Mouse (Mus musculus): ENCODE data around the gene Gm27021. TPM values are rescaled to one million over a fixed set of nuclear protein-coding genes. Genes with fewer than 3 reads are reported as not detected.

Gm27021 gene
- polyA plus RNA-seq, 1 experiment, result not detected

DNA sequence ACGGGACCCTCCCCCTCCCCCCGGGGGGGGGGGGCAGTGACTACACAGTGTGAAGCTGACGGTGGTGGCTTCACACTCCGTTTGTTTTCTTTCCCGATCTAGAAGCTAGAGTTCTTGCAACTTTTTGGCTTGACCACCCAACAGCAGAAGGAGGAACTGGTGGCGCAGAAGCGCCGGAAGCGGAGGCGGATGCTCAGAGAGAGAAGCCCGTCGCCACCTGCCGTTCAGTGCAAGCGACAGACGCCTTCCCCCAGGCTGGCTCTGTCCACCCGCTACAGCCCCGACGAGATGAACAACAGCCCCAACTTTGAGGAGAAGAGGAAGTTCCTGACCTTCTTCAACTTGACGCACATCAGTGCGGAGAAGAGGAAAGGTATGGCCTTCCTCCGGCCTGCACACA is 95.3 kb downstream of the Gm27021 start:
- no peak for TF ChIP-seq POLR2A (IDR thresholded peaks at IDR 0.05; ENCODE audit: insufficient read depth, low read depth, low read length)
- TF ChIP-seq CTCF (IDR thresholded peaks at IDR 0.05; ENCODE audit: insufficient read depth, low read depth, low read length), result no peak
- peaks cover 21% of the 10 kb centered on the region for H3K4me1 ChIP-seq (ENCODE audit: control insufficient read depth, insufficient read depth, low read length)
- 70% methylated on average over 21 of the region's 21 CpGs for WGBS
- no peak overlapping the region for H3K27ac ChIP-seq (ENCODE audit: insufficient read depth, low read depth, low read length)
- H3K4me3 ChIP-seq (ENCODE audit: insufficient read depth, low read depth, low read length), result no peak overlapping the region

DNA sequence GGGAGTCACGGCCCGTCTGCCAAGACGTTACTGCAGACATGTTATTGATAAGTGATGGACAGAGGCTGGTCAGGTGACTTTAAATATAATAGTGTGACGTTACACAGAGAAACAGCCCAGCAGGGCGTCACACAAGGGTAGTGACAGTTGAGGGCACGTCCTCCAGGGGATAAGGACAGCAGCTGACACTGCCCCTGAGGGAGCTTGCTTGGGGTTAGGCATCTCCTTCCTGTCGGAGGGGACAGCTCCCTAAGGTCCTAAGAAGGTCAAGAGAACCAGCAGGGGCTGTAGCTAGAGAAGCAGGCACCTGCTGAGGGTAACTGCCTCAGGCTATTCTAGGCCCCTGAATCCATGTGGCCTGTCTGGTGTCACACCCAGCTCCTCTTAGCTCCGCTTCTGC is 96.3 kb downstream of the Gm27021 start:
- Histone ChIP-seq H3K4me3 (ENCODE audit: insufficient read depth, low read depth, low read length) (no peak overlapping the region), H3K4me1 (ENCODE audit: control insufficient read depth, insufficient read depth, low read length) (peaks cover 21% of the 10 kb centered on the region), H3K27ac (ENCODE audit: insufficient read depth, low read depth, low read length) (no peak overlapping the region)
- TF ChIP-seq POLR2A (IDR thresholded peaks at IDR 0.05; ENCODE audit: insufficient read depth, low read depth, low read length), result no peak
- no peak for TF ChIP-seq CTCF (IDR thresholded peaks at IDR 0.05; ENCODE audit: insufficient read depth, low read depth, low read length)
- WGBS, result 86% methylated on average over 8 of the region's 8 CpGs

DNA sequence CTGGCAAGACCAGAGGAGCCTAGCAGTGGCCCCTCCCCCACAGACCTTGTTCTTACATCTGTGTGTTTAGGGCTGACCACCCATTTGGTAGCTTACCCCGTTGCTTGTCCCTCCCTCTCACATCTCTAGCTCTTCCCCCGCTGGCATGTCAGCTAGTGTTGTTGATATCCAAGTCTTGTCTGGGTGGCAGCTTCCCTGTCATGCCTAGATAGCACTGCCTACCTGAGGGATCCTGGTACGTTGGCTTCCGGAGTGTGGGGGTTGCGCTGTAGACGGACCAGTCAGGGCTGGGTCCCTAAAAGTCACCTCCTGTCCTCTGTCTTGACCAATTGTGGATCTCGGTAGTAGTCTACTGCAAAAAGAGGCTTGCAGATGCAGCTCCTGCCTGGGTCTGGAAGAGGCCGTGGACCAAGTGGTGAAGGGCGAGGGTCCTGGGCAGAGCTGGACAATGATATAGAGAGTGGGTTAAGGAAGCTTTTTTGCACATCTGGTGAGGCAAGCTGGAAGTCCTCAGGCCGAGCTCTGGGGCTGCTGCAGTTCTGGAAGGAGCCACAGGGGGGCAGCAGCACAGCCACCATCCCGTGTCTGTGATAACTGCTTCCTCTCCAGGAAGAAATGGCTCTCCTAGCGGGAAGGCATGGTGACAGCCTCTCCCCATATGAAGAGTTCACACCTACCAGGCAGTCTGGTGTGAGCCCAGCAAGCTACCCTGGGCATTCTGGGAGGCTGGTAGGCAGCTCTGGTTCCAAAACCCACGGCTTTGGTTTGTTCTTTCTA is 97.8 kb downstream of the Gm27021 start:
- WGBS, result 52% methylated on average over 13 of the region's 13 CpGs
- peaks cover 30% of the 10 kb centered on the region for H3K4me1 ChIP-seq (ENCODE audit: control insufficient read depth, insufficient read depth, low read length)
- no peak for TF ChIP-seq POLR2A (IDR thresholded peaks at IDR 0.05; ENCODE audit: insufficient read depth, low read depth, low read length)
- TF ChIP-seq CTCF (IDR thresholded peaks at IDR 0.05; ENCODE audit: insufficient read depth, low read depth, low read length), result peak; percentile 87
- no peak overlapping the region for H3K4me3 ChIP-seq (ENCODE audit: insufficient read depth, low read depth, low read length)
- no peak overlapping the region for H3K27ac ChIP-seq (ENCODE audit: insufficient read depth, low read depth, low read length)

DNA sequence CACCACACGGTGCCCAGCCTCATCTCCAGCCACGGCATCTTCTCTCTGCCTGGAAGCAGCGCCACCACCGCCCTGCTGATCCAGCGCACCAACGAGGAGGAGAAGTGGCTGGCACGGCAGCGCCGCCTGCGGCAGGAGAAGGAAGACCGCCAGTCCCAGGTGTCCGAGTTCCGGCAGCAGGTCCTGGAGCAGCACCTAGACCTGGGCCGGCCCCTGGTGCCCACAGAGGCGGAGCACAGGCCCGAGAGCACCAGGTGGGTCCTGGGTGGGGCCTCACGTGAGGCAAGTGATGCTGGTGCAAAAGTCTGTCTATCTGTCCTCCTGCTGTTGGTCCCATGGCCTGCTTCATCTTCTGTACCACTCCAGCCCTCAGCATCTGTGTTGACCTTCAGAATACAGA is 98.8 kb downstream of the Gm27021 start:
- Histone ChIP-seq H3K4me3 (ENCODE audit: insufficient read depth, low read depth, low read length) (no peak overlapping the region), H3K4me1 (ENCODE audit: control insufficient read depth, insufficient read depth, low read length) (peaks cover 39% of the 10 kb centered on the region), H3K27ac (ENCODE audit: insufficient read depth, low read depth, low read length) (no peak overlapping the region)
- TF ChIP-seq CTCF (IDR thresholded peaks at IDR 0.05; ENCODE audit: insufficient read depth, low read depth, low read length) (no peak), POLR2A (IDR thresholded peaks at IDR 0.05; ENCODE audit: insufficient read depth, low read depth, low read length) (no peak)
- WGBS, result 86% methylated on average over 17 of the region's 17 CpGs

DNA sequence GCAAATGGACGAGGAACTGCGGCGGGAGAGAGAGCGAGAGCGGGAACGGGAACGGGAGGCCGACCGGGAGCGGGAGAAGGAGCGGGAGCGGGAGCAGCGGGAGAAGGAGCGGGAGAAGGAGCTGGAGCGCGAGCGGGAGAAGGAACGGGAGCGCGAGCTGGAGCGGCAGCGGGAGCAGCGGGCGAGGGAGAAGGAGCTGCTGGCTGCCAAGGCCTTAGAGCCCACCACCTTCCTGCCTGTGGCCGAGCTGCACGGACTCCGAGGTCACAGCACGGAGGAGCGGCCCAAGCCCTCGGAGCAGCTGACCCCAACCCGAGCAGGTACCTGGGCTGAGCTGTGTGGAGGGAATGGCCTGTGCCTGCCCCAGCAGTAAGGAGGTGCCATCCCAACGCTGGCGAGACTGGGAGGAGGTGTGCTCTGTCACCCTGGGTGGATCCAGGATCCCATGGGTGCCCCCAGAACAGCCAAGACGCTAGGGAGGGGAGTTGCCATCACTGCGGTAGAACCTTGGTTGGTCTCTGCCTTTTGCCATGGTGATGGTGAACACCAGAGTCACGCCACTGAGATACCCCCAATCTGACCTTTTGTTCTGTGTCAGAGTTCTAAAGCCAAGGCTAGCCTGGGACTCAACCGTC is 99.6 kb downstream of the Gm27021 start:
- TF ChIP-seq POLR2A (IDR thresholded peaks at IDR 0.05; ENCODE audit: insufficient read depth, low read depth, low read length) (no peak), CTCF (IDR thresholded peaks at IDR 0.05; ENCODE audit: insufficient read depth, low read depth, low read length) (no peak)
- Histone ChIP-seq H3K4me3 (ENCODE audit: insufficient read depth, low read depth, low read length) (no peak overlapping the region), H3K27ac (ENCODE audit: insufficient read depth, low read depth, low read length) (no peak overlapping the region), H3K4me1 (ENCODE audit: control insufficient read depth, insufficient read depth, low read length) (peaks cover 47% of the 10 kb centered on the region)
- WGBS, result 96% methylated on average over 37 of the region's 37 CpGs

DNA sequence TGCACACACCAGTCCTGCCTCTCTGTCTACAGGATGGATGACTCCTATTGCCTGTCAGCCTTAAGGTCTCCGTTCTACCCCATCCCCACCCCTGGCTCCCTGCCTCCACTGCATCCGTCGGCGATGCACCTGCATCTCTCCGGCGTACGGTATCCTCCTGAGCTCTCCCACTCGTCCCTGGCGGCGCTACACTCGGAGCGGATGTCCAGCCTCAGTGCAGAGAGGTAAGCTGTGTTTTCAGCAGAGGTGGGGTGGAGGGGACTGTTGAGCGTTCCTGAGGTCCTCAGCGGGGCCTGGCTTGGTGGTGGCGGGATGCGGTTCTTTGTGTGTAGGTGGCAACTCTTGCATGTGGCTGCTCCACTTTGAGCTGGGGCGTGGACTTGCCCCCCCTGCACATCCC is 100.1 kb downstream of the Gm27021 start:
- WGBS, result 97% methylated on average over 17 of the region's 17 CpGs
- TF ChIP-seq CTCF (IDR thresholded peaks at IDR 0.05; ENCODE audit: insufficient read depth, low read depth, low read length) (no peak), POLR2A (IDR thresholded peaks at IDR 0.05; ENCODE audit: insufficient read depth, low read depth, low read length) (no peak)
- H3K27ac ChIP-seq (ENCODE audit: insufficient read depth, low read depth, low read length), result no peak overlapping the region
- no peak overlapping the region for H3K4me3 ChIP-seq (ENCODE audit: insufficient read depth, low read depth, low read length)
- H3K4me1 ChIP-seq (ENCODE audit: control insufficient read depth, insufficient read depth, low read length), result peaks cover 53% of the 10 kb centered on the region

DNA sequence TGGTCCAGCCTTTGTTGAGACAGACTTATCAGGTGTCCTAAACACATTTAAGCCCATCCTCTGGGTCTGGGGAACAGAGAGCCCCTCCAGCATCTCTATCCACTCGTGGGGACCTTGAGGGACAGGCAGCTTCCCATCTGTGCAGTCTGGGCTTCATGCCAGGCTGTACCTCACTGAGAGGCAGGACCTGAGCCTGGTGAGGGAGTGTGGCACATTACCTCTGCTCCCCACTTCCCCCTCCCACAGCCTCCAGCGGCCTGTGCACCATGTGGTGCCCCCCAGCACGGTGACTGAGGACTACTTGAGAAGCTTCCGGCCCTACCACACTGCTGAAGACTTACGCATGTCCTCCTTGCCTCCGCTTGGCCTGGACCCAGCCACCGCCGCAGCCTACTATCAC is 101.2 kb downstream of the Gm27021 start:
- no peak overlapping the region for H3K27ac ChIP-seq (ENCODE audit: insufficient read depth, low read depth, low read length)
- no peak overlapping the region for H3K4me3 ChIP-seq (ENCODE audit: insufficient read depth, low read depth, low read length)
- peaks cover 60% of the 10 kb centered on the region for H3K4me1 ChIP-seq (ENCODE audit: control insufficient read depth, insufficient read depth, low read length)
- WGBS, result 72% methylated on average over 8 of the region's 8 CpGs
- TF ChIP-seq POLR2A (IDR thresholded peaks at IDR 0.05; ENCODE audit: insufficient read depth, low read depth, low read length), result no peak
- no peak for TF ChIP-seq CTCF (IDR thresholded peaks at IDR 0.05; ENCODE audit: insufficient read depth, low read depth, low read length)

DNA sequence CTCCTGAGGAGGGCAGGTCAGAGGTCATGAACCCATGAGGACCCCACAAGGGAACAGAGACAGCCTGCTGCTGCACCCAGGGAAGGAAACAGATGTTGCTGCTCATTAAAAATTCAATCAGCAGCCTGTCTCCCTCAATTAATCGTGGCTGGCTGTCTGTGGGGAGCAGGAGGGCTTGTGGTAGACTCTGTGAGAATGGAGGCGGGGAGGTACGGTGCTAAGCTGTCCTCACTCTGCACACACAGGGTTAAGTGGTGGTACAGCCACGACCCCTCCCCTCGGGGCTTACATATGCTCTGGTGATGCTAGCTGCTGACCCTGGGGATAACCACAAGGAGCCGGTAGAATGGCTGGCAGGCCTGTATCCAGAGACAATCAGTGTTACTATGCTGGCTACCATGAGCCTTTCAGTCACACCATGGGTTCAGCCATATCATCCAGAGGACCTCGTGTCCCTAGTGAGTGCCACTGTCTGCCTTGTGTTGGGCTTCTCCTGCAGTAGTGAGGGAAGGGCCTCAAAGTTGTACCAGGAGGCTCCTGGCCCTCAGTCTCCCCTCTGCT is 102.6 kb downstream of the Gm27021 start:
- 32% methylated on average over 7 of the region's 7 CpGs for WGBS
- H3K27ac ChIP-seq (ENCODE audit: insufficient read depth, low read depth, low read length), result peak overlapping the region; percentile 34
- no peak for TF ChIP-seq POLR2A (IDR thresholded peaks at IDR 0.05; ENCODE audit: insufficient read depth, low read depth, low read length)
- no peak for TF ChIP-seq CTCF (IDR thresholded peaks at IDR 0.05; ENCODE audit: insufficient read depth, low read depth, low read length)
- no peak overlapping the region for H3K4me3 ChIP-seq (ENCODE audit: insufficient read depth, low read depth, low read length)
- H3K4me1 ChIP-seq (ENCODE audit: control insufficient read depth, insufficient read depth, low read length), result peaks cover 71% of the 10 kb centered on the region

All from olfactory bulb, adult 2 months (tissue).